Mouse (Mus musculus): ENCODE measurements at regions not wholly inside any gene's neighbourhood (a gene's known extent, or its start where the extent isn't known, plus 50 kb on each side); places are given as distances from the start of the nearest gene placed in this dataset.

DNA sequence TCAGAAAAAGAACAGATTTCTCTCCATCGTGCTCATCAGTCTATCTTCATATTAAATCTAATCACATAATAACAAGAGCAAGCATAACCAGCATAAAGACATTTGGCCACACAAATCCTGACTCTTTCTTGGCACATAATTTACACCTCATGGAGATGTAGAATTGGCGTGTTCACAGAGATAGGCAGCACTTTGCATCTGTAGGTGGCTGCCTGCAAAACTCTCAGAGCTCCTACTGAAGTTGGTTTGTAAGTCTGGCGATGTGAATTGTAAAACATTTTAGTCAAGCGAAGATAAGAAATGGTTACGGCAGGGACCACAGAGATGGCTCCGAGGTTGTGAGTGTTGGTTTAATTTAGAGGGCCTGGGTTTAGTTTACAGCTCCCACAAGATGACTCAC is 419.0 kb downstream of the Adamts20 start:
- no peak for DNase-seq

DNA sequence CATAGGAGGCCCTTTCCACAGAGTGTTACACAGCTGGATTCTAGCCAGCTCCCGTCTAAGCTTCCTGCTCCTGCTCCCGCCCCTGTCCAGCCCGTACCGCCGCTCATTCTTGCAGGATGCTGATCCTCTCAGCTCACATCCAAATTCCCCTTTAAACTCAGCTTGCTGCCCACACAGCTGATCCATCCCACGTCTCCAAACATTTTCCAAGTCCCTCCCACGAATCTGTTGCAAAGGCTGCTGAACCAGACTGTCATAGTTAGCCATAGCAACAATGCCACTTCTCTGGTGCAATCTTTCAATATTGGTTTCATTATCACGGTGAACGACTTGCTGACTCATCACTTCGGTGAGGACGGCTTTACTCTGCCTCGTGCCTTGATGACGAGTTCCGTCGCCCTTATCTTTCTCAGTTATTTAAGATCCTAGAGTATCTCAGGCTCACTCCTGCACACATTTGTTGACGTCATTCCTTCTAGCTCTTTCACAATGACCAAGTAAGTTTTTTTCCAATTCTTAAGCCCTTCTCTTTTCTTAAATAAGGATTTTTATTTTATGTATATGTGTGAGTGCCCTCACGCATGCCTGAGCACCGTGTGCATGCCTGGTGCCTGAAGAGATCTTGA is 420.0 kb downstream of the Adamts20 start:
- no peak for DNase-seq

DNA sequence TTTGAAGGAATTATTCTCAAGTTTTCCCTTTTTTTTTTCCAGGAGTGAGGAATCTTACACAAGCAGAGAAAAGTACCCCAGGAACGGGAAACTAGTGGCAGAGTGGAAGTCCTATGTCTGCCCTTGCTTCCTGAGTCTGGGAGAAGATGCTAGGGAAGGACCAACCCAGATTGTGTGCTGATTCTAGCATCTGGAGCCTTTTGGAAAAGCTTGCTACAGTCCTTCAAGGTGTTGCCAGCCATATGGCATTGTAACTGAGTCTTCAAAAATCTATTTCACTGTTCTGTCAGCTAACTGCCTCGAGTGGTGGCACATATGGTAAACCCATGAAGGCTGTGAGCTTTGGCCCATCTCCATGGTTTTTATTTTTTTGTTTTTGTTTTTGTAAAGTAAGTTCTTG is 432.3 kb downstream of the Adamts20 start:
- DNase-seq = no peak

DNA sequence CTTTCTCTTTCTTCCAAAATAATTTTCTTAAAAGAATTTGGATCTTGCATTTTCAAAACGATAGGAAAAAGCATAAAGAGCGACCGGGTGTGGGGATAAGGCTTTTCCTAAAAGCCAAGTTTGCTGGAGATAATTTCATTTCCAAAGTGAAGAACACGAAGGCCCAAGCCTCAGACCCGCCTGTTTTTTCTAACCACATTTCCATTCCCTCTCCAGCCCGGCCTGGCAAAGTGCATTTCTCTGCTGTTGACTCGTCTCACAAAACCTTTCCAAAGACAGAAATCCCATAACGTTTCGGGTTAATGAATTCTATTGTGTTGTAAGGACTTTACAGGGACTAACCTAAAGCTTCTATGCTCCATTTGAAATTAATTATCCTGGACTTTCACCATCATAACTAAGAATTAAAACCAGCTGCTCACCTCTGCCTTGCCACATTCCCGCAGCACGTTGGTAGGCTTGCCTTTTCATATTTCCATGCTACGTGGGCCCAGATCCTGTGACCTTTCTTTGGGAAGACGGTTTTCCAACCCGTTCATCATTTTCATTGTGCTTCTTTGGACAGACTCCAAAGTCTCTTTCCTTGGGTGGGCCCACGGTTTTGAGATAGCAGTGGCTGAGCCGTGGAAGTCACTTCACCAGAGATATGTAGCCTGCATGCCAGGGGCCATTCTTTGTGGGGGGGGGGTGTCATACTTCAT is 430.5 kb upstream of the Prickle1 start:
- no peak for DNase-seq

DNA sequence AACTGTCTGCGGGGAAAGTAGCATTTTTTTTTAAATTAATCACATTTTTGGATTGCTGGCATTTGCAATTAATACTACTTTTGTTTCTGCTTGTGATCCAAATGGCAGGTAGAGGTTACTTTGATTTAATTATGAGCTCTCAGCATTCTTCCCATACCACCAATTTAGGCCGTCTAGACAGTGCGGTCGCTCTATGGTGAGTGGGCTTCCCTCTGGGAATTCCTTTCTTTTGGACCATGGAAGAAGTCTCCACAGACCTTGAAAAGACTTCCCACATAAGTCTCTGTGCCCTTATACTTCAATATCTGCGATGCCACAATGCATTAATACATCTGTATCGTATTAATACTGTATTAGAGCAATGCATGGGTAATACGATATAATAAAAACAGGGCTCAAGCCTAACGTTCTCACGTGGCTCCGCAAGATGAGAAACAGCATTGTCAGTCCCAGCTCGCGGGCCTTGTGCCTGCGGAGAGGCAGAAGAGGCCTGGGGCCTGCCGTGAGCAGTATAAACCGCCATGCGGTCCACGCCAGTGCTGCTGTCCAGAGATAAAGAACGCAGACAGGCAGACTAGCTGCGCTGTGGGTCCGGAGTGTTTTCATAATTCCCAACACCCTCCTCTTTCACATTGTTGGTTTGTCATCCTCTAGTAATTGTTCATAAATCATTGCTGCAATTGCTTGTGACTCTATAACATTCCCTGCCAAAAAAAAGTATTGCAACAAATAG is 429.7 kb upstream of the Prickle1 start:
- DNase-seq = no peak

DNA sequence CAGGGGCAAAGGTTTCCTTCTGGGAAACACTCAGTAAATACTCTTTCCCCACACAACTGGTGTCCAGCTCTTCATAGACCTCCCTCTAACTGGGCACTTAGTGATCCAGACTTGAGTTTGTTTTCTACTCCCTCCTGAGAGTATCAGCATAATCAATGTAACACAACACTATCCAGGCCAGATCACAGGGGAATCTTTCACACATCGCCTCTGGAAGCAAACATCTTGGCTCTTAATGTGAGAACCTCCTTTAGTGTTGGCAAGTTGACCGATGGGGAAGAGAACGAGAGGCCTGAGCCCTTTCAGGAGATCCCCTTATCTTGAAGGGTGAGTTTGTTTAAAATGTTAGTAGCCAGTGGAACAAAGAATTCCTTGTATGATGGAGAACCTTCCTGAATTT is 429.1 kb upstream of the Prickle1 start:
- DNase-seq = no peak

DNA sequence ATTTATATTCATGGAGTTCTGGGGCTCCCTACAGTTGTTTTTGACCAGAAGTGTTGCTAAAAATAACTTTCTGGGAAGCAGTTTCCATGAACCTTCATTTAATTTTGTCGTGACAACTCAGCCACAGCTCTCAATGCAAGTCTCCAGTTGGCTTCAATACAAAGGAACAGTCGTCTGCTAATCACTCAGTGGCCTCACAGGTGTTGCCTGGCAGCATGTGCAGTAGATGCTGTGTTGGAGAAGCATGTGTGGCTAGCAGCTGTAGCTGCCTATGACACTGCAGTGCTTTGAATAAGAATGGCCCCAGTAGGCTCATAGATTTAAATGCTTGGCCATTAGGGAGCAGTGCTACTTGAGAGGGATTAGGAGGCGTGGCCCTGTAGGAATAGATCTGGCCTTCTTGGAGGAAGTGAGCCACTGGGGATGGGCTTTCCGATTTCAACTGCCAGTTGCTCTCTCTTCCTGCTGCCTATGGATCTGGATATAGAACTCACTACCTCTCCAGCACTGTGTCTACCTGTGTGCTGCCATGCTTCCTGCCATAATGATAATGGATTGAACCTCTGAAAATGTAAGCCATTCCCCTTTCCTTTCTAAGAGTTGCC is 428.5 kb upstream of the Prickle1 start:
- no peak for DNase-seq

DNA sequence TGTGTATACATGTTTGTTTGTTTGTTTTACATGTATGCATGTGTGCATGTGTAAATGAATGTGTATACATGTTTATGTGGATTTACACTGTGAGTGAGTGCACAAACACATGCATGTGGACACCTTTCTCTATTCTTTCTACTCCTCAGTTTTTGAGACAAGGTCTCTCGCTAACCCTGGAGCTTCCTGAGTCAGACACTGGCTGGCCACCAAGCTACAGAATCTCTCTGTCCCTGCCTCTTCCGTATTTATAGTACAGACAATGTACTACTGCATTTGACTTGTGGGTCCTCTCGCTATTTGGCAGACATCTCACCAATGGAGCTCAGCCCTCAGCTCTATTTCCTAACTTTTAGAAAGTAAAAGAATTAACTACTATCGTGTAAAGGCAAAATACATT is 427.8 kb upstream of the Prickle1 start:
- DNase-seq = no peak

DNA sequence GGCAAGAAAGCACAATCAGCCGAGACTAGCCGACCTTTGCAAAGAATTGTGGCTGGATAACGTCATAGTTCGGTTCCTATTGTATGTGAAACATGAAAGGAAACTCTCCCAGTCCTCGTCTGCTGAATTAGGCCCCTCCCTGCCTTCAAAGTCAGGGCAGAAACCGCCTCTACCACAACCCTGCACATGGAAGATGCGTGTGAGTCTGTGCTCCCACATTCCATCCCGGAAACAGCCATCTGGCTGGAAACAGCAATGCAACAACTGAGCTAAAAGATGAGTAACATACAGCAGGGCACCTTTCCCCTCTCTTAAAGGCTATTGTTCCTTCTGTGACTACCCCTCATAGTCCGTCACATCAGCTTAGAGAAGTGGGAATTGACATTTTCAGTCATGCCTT is 422.1 kb upstream of the Prickle1 start:
- DNase-seq = no peak

DNA sequence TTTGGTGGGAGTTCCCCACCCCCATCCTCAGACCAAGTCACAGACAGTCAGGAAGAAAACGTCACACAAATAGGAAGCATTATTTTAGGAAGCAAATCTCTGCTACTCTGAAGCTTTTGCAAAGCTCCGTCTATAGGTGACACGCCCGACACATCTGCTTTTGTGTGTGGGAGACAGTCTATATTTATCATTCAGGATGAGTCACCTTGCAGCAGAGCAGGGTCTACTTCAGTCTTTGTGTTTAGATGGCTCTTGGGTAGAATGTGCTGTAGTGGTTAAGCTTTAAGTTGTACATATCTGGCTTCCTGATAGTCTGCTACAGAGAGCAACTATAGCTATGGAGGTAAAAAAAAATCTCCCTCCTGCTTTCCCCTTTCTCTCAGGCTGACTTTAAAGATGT is 415.8 kb upstream of the Prickle1 start:
- DNase-seq = no peak

DNA sequence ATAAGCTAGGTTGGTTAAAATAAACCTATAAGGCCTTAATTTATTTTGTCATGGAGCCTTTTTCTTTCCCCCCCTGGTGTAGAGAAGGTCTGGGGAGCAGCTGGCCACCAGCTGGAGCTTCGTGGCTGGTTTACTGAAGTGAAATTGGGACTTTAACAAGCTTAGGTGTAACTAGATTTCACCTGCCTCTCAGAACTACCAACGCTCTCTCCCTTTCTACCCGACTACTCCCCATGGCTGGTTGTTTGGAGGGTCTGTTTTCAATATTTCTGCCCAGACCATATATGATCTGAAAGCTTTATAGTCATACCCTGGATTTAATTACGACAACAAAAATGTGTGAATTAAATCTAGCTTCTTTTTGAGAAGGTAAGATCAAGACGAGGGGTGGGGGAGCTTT is 410.4 kb upstream of the Prickle1 start:
- DNase-seq = no peak

DNA sequence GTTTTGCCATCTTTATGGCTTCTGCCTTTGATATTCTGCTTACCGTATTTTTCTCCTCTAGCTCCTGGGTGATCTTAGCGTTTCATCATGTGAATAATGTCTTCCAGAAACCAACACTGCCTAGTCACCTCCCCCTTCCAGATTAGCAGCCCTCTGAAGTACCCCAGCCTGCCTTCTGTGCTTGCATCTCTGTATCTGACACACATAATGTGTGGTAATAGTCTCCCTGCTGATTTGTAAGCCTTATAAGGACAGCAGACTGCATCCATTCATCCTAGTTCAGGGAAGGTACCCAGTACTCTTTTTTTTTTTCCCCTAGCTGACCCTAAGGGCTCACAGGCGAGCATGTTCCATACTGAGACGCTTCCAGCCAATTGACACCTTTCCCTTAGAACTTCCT is 409.2 kb upstream of the Prickle1 start:
- DNase-seq = no peak

DNA sequence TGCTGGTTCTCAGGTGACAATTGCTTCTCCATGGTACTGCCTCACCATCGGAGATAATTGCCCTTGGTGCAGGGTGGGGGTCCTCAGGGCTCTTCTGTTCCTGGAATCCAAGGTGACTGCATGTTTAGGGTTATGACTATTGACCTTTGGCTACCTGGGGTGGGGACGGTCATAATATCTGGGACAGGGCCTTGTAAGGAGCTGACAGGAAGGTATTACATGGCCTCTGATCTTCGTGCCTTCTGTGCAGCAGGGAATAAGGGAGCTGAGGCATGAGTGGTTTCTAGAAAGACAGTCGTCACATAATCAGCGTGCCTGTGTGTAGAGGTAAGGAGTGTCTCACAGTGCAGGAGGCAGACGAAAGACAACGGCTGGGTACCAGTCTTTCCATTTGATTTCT is 407.5 kb upstream of the Prickle1 start:
- DNase-seq = no peak

DNA sequence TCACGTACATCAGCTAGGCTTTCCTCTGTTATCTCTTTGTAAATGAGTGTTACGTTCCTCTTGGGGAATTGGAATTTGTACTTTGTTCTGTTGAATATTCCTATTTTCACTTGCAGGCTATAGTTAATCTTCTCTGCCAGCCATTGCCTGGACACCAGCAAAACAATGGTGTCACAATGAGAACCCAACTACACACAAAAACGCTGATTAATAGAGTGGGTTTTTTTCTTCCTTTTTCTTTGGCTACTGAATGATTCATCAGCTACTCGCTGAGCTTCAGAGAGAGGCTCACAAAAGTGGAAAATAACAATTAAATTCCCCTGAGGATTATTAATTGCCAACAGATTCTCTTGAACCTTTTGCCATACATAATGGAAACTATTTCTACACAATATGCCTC is 398.9 kb upstream of the Prickle1 start:
- DNase-seq = no peak

DNA sequence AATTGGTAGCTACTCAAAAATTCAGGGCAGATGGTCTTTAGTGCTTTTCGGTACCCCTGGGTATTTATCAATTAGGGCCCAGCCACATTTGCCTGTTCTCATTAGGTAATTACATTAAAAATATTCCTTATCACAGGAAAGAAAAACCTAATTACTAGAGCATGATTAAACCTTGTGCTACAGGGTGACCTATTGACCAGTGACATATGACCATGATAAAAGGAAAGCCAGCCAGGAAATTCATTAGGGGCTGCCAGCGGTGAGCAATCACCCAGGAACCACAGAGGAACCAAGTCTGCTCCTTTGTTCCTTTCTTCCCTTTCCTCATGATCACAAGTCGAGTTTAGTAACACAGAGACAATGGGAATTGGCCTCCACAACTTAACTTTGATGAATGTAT is 394.4 kb upstream of the Prickle1 start:
- no peak for DNase-seq

DNA sequence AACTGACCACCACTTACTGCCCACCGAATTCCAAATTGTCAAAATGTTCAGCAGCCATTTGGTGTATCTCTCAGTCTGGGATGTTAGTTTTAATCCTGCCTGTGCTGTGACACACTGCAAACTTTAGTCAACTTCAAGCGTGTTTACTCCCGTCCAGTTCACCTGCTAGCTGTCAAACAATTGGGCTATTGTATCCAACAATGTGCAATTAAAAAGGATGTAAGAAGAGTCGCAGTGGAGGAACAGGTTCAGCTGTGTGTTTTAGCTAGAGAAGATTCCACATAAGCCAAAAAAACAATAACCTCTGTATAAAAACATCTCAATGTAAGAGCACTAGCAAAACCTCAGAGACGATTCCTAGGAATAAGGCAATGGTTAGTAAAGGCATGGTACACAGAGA is 392.7 kb upstream of the Prickle1 start:
- DNase-seq = no peak

DNA sequence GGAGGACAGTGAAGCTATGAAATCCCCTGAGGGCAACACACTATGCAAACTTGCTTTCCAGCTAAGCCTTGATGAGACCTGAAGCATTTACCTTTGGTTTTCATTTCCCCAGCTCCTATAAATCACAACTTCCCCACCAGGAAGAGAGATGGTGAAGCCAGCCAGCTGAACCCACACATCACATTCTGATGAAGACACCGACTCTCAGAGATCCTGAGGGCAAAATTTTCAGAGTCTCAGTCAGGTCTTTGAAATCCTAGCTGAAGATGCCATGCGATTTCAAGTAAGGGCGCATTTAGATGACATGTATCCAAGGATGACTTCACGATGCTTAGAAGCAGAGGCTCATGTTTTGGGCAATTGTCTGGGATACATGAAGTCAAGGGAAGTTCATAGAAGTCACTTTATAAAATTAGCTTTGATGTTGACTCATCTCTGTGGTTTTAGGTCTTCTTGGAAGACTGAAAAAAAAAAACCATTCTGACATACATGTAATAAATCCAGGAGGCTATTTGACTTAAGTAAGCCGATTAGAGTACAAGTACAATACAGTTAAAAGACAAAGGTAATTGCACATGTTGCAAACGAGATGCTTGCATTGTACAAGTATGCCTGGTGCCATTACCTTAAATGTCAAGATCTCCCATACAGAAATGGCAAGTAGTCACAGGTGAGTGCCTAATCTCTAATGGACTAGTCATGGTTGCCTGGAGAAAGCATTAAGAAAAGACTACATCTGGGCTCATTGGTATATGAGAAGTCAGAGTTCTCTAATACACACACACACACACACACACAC is 391.1 kb upstream of the Prickle1 start:
- no peak for DNase-seq

DNA sequence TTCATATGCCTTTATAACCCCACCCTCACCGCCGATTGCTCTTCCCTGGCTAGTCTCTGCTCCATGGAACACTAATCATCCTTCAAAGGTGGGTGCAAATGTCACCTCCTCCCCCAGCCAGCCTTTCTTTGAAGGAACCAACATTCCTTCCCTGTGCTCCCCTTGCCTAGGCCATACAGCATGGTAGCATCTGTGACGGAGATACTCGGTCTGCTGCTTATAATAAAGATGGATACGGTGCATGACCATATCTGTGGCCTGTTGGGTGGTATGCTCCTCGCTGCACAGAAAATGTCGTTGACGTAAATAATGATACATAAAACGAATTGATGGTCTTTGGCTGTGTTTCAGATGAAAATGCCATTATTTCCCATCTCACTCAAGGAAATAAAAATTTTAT is 386.4 kb upstream of the Prickle1 start:
- DNase-seq = no peak

DNA sequence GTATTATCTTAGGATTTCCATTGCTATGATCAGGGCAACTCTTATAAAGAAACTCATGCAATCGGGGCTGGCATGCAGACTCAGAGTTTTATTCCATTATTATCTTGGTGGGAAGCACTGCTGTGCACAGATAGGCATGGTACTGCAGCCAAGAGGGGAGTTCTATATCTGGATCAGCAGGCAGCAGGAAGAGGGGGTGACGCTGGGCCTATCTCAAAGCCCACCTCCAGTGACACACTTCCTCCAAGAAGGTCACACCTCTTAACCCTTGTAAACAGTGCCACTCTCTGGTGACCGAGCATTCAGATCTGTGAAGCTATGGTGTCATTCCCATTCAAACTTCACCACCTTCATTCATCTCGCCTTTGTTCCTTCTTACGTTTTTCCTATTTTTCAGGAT is 381.8 kb upstream of the Prickle1 start:
- peak; percentile 4 for DNase-seq

DNA sequence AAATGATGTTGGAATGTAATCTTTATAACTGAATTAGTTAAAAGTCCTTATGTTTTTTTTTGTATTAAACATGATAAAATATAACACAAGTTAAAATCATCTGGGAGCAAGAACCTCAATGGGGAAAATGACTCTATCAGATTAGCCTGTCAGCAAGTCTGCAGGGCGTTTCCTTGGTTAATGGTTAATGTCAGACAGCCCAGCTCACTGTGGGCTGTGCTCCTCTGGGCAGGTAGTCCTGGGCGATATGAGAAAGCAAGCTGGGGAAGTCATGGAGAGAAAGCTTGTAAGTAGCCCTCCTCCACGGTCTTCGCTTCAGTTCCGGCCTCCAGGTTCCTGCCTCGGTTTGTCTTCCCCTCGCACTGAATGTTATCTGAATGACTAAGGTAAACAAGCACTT is 379.0 kb upstream of the Prickle1 start:
- DNase-seq = peak; percentile 49

DNA sequence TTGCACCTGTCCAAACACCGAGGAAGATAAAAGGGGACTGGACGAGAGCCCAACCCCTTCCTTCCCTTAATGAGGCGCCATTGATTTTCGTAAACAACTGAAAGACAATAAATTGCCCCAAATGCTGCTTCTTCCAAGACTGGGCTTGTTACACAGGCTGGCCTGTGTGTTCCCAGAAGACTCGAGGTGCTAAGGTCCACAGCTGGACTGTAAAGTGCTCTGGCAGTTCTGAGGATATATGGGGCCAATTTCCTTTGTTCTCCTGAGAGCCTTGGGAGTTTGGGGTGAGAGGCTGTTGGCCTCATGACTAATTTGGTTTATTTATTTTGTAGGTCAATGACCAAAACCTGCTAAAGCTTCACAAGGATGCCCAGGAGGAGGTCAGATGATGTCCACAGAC is 377.3 kb upstream of the Prickle1 start:
- DNase-seq = no peak

DNA sequence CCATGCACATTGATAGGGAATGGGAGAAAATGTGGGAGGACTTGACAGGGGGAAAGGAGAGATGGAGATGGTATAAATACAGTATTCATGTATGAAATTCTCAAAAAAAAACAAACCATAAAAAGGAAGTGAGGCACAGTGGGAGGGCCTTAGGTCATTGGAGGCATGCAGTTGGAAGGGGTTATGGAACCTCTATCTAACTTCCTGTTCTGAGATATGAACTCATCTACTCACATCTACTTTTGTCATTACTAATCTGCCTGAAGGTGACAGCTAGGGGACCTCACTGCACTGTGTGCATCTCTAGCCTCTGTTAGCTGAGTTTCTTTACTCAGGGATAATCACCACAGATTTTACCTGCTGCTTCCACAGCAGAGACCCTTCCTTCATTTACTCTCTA is 366.3 kb upstream of the Prickle1 start:
- no peak for DNase-seq

DNA sequence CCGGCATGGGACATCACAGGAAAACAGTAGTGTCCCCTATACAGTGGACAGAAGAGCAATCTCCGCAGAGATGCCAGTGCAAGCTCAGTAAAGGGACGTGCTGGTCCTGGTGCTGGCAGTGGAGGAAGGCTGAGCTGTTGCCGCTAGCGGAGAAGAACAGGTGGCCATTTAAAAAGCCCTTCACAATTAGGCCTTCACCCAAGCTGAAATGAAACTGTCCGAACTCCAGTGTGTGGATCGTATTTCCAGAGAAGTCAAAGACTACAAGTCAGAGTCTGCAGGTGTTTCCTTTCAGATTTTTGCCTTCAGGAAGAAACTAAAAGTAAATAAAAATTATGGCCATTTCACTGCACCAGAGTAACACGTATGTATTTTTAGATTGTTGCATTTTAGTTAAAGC is 364.2 kb upstream of the Prickle1 start:
- DNase-seq = no peak

Measured in kidney, adult 9 months (tissue).